28 mouse cellular contexts compared by ENCODE assay signal in genomic region chr10:7054560-7055205, GRCm38 (mm10). TPM values are rescaled to one million over a fixed set of nuclear protein-coding genes. Genes with fewer than 3 reads are reported as not detected.
DNase-seq lines count a peak whose midpoint lies in the region; ATAC-seq and TF ChIP-seq lines count a peak whose summit lies in the region.
"Had no signal": no experiment of that assay in that cellular context is flagged by ENCODE, and none has a peak within 500 bp of the region (broad histone marks: within the 10 kb centered on the region; RNA-seq: fewer than 3 reads in every experiment).

No protein-coding gene starts in this region.

- peak; percentile 29 to 75 for DNase-seq in kidney, adult 8-10 months
- DNase-seq in kidney, postnatal 0 days (ENCODE audit: low spot score) = no peak
- peak; percentile 6 to 22 for DNase-seq in kidney, postnatal 4 days
- DNase-seq in neural tube, embryonic 10.5 days (ENCODE audit: extremely low spot score, low spot score) = no peak
- no peak for DNase-seq in thymus, postnatal 14 days
- DNase-seq in right cerebral cortex, postnatal 36 days (ENCODE audit: low spot score in 2 of 2) = no peak
- DNase-seq: adrenal gland, adult 2 months; adrenal gland, postnatal 36 days; cerebellum, adult 2 months; cerebellum, postnatal 36 days; gastrocnemius, postnatal 14 days; heart, adult 11 months; heart, postnatal 36 days; layer of hippocampus, adult 9-11 months; lung, embryonic 14.5 days; lung, postnatal 14 days; thymus, adult 2 months; thymus, postnatal 4 days had no signal

- H3K9me3 ChIP-seq in intestine, embryonic 15.5 days = no peaks in the 10 kb centered on the region
- no peaks in the 10 kb centered on the region for H3K9me3 ChIP-seq in intestine, postnatal 0 days (ENCODE audit: control insufficient read depth)
- H3K9me3 ChIP-seq in kidney, postnatal 0 days (replicated peaks; ENCODE audit: low read length) = no peaks in the 10 kb centered on the region
- H3K9me3 ChIP-seq: hindbrain, embryonic 12.5 days; limb, embryonic 12.5 days; liver, embryonic 15.5 days; midbrain, embryonic 10.5 days; neural tube, embryonic 13.5 days had no signal

- no peak overlapping the region for H3K27ac ChIP-seq in intestine, embryonic 15.5 days
- H3K27ac ChIP-seq in intestine, postnatal 0 days (ENCODE audit: low read depth, low read length) = no peak overlapping the region
- peak overlapping the region; percentile 81 for H3K27ac ChIP-seq in kidney, postnatal 0 days
- H3K27ac ChIP-seq: hindbrain, embryonic 12.5 days; limb, embryonic 12.5 days; liver, embryonic 15.5 days; midbrain, embryonic 10.5 days; neural tube, embryonic 13.5 days had no signal

- no peaks in the 10 kb centered on the region for H3K36me3 ChIP-seq in intestine, embryonic 15.5 days
- no peaks in the 10 kb centered on the region for H3K36me3 ChIP-seq in intestine, postnatal 0 days (ENCODE audit: control insufficient read depth, insufficient read depth)
- H3K36me3 ChIP-seq in kidney, postnatal 0 days (ENCODE audit: insufficient read depth, low read length) = no peaks in the 10 kb centered on the region
- H3K36me3 ChIP-seq: hindbrain, embryonic 12.5 days; limb, embryonic 12.5 days; liver, embryonic 15.5 days; midbrain, embryonic 10.5 days; neural tube, embryonic 13.5 days had no signal

- no peak overlapping the region for H3K4me3 ChIP-seq in intestine, embryonic 15.5 days (replicated peaks)
- no peak overlapping the region for H3K4me3 ChIP-seq in intestine, postnatal 0 days (ENCODE audit: low read depth, low read length)
- H3K4me3 ChIP-seq in kidney, postnatal 0 days (replicated peaks; ENCODE audit: low read depth, low read length) = no peak overlapping the region
- H3K4me3 ChIP-seq: hindbrain, embryonic 12.5 days; limb, embryonic 12.5 days; liver, embryonic 15.5 days; midbrain, embryonic 10.5 days; myocyte; neural tube, embryonic 13.5 days had no signal

- 69% methylated on average over 6 of the region's 6 CpGs for WGBS in intestine, embryonic 15.5 days
- 73% methylated on average over 6 of the region's 6 CpGs for WGBS in intestine, postnatal 0 days
- 57% methylated on average over 6 of the region's 6 CpGs for WGBS in kidney, postnatal 0 days

- no peak overlapping the region for H3K9ac ChIP-seq in intestine, embryonic 15.5 days
- no peak overlapping the region for H3K9ac ChIP-seq in intestine, postnatal 0 days (ENCODE audit: low read depth, low read length)
- no peak overlapping the region for H3K9ac ChIP-seq in kidney, postnatal 0 days (ENCODE audit: low read depth, low read length)
- H3K9ac ChIP-seq: hindbrain, embryonic 12.5 days; limb, embryonic 12.5 days; liver, embryonic 15.5 days; lung, embryonic 14.5 days; neural tube, embryonic 13.5 days had no signal

- no peak overlapping the region for H3K4me2 ChIP-seq in intestine, embryonic 15.5 days (replicated peaks)
- no peak overlapping the region for H3K4me2 ChIP-seq in intestine, postnatal 0 days (replicated peaks; ENCODE audit: low read depth)
- H3K4me2 ChIP-seq in kidney, postnatal 0 days (ENCODE audit: low read length) = peak overlapping the region; percentile 36; the same call in 1 of the 2 replicates
- H3K4me2 ChIP-seq: heart, embryonic 11.5 days; hindbrain, embryonic 12.5 days; limb, embryonic 12.5 days; liver, embryonic 15.5 days; lung, embryonic 14.5 days; neural tube, embryonic 13.5 days had no signal

- TF ChIP-seq CTCF in intestine, postnatal 0 days (IDR thresholded peaks at IDR 0.05; ENCODE audit: low read depth) = no peak
- TF ChIP-seq CTCF in kidney, postnatal 0 days (IDR thresholded peaks at IDR 0.05; ENCODE audit: low read depth) = no peak

- ATAC-seq in intestine, embryonic 15.5 days = 0 out of 2 replicates have a peak, but pooled peaks have one; percentile 2
- no peak for ATAC-seq in intestine, postnatal 0 days
- ATAC-seq in kidney, postnatal 0 days (replicated peaks; ENCODE audit: low FRiP score, low read depth) = peak; percentile 84
- ATAC-seq: forebrain, embryonic 14.5 days had no signal

- H3K4me1 ChIP-seq in intestine, embryonic 15.5 days (replicated peaks) = peaks cover 6% of the 10 kb centered on the region; the same call in 1 of the 2 replicates
- peaks cover 6% of the 10 kb centered on the region; the same call in 1 of the 2 replicates for H3K4me1 ChIP-seq in intestine, postnatal 0 days (replicated peaks; ENCODE audit: control insufficient read depth, insufficient read depth, low read length)
- H3K4me1 ChIP-seq in kidney, postnatal 0 days (replicated peaks; ENCODE audit: insufficient read depth, low read length) = no peaks in the 10 kb centered on the region; the same call in 1 of the 2 replicates
- H3K4me1 ChIP-seq: hindbrain, embryonic 12.5 days; liver, embryonic 15.5 days had no signal

- H3K27me3 ChIP-seq in intestine, embryonic 15.5 days (replicated peaks) = no peaks in the 10 kb centered on the region
- H3K27me3 ChIP-seq in intestine, postnatal 0 days (replicated peaks; ENCODE audit: control insufficient read depth, insufficient read depth, low read length) = no peaks in the 10 kb centered on the region
- H3K27me3 ChIP-seq in kidney, postnatal 0 days (ENCODE audit: insufficient read depth, low read length) = no peaks in the 10 kb centered on the region
- H3K27me3 ChIP-seq: hindbrain, embryonic 12.5 days; limb, embryonic 12.5 days; liver, embryonic 15.5 days; neural tube, embryonic 13.5 days had no signal

RNA-seq across cellular contexts. Expression of gene Ipcef1, which starts 2.4 kb away (rescaled TPM):
- polyA plus RNA-seq in intestine, embryonic 15.5 days (2015; fragmentation: Nextera tagmentation; extraction: Ambion mirVana) = 0.19 and 0.23 TPM in 2 replicates
- polyA plus RNA-seq in intestine, postnatal 0 days (2015; fragmentation: Nextera tagmentation; extraction: Ambion mirVana) = 0.12 and 0.16 TPM in 2 replicates
- 2.3 and 2.6 TPM in 2 replicates for polyA plus RNA-seq in kidney, postnatal 0 days (2015; fragmentation: Nextera tagmentation; extraction: Ambion mirVana)
- polyA plus RNA-seq: myocyte had no signal

Comparison
In these comparisons a context has a peak if more than half of its experiments do, and no peak if none do; other contexts are left out.
1. DNase-seq: peak in kidney, adult 8-10 months (2 of 2) and kidney, postnatal 4 days (2 of 2); none in kidney, postnatal 0 days (single experiment), neural tube, embryonic 10.5 days (single experiment), thymus, postnatal 14 days (single experiment) and right cerebral cortex, postnatal 36 days (0 of 2).